Mouse (Mus musculus) MEL (cell line): ENCODE measurements around the gene Cc2d1a. TPM values are rescaled to one million over a fixed set of nuclear protein-coding genes. Genes with fewer than 3 reads are reported as not detected.
A peak's percentile ranks its signal among the peaks of the same experiment; 100 is the strongest.

Experiments
- DNase-seq: peaks from one replicate; pipeline ENCODE4 v3.0.0; 2011; ENCODE audit warnings: low read depth, low spot score
- H3K27ac ChIP-seq: 2 replicates; pipeline ENCODE4 v1.5.1; 2012; ENCODE audit warnings: low read depth, mild to moderate bottlenecking, control low read depth, low read length, moderate library complexity; ENCODE audit not compliant: control insufficient read depth
- H3K27me3 ChIP-seq, 2 experiments: fragments of 150-350 bp in 1 of 2; sonication (generic) in 1 of 2; 2 replicates each; pipeline ENCODE4 v1.6.1; 2012; ENCODE audit warnings: low read length in 2 of 2, mild to moderate bottlenecking in 2 of 2, improper control_type of control experiment in 1 of 2, moderate library complexity in 1 of 2; ENCODE audit not compliant: insufficient read depth in 2 of 2, control insufficient read depth in 1 of 2
- H3K36me3 ChIP-seq, 2 experiments: 2 replicates each; pipeline ENCODE4 v1.6.1; 2012 to 2014; ENCODE audit warnings: low read length in 2 of 2, improper control_type of control experiment in 1 of 2, inconsistent platforms in 1 of 2, mild to moderate bottlenecking in 1 of 2; ENCODE audit not compliant: insufficient read depth in 2 of 2, control insufficient read depth in 1 of 2
- H3K4me1 ChIP-seq, 2 experiments: fragments of 150-350 bp in 1 of 2; sonication (generic) in 1 of 2; 2 replicates each; pipeline ENCODE4 v1.6.1; 2012; ENCODE audit warnings: low read length in 2 of 2, improper control_type of control experiment in 1 of 2, mild to moderate bottlenecking in 1 of 2; ENCODE audit not compliant: insufficient read depth in 2 of 2, control insufficient read depth in 1 of 2
- H3K4me3 ChIP-seq, 2 experiments: fragments of 150-350 bp in 1 of 2; sonication (generic) in 1 of 2; 2 replicates each; pipeline ENCODE4 v1.5.1; 2012; ENCODE audit warnings: low read depth in 2 of 2, low read length in 2 of 2, mild to moderate bottlenecking in 2 of 2, moderate library complexity in 2 of 2, control low read depth in 1 of 2, improper control_type of control experiment in 1 of 2; ENCODE audit not compliant: control insufficient read depth in 1 of 2, insufficient read depth in 1 of 2
- H3K79me2 ChIP-seq: 2 replicates; pipeline ENCODE4 v1.6.1; 2012; ENCODE audit warnings: mild to moderate bottlenecking, low read length, moderate library complexity; ENCODE audit not compliant: control insufficient read depth, poor library complexity, insufficient read depth
- H3K9ac ChIP-seq: 2 replicates; pipeline ENCODE4 v1.6.1; 2012; ENCODE audit warnings: low read depth, mild to moderate bottlenecking, control low read depth, low read length, moderate library complexity; ENCODE audit not compliant: control insufficient read depth, poor library complexity, severe bottlenecking
- H3K9me3 ChIP-seq: fragments of 150-350 bp; sonication (generic); replicated peaks from 2 replicates; pipeline ENCODE4 v1.6.1; 2012; ENCODE audit warnings: mild to moderate bottlenecking, low read length, improper control_type of control experiment, moderate library complexity; ENCODE audit not compliant: insufficient read depth
- CHD2 ChIP-seq: IDR thresholded peaks from 2 replicates; pipeline ENCODE4 v1.6.1; 2011; ENCODE audit warnings: low read length, improper control_type of control experiment
- E2F4 ChIP-seq: IDR thresholded peaks from 2 replicates; pipeline ENCODE4 v1.6.1; 2011; ENCODE audit warnings: low read depth, low read length, improper control_type of control experiment, borderline replicate concordance
- ETS1 ChIP-seq: IDR thresholded peaks from 2 replicates; pipeline ENCODE4 v1.6.1; 2012; ENCODE audit warnings: low read depth, mild to moderate bottlenecking, inconsistent platforms, low read length, improper control_type of control experiment, moderate library complexity
- GABPA ChIP-seq: IDR thresholded peaks from 2 replicates; pipeline ENCODE4 v1.6.1; 2012; ENCODE audit warnings: low read depth, mild to moderate bottlenecking, inconsistent platforms, low read length, improper control_type of control experiment, moderate library complexity
- GATA1 ChIP-seq: IDR thresholded peaks from 2 replicates; pipeline ENCODE4 v1.6.1; 2011; ENCODE audit warnings: low read depth, low read length, improper control_type of control experiment
- HCFC1 ChIP-seq: IDR thresholded peaks from 2 replicates; pipeline ENCODE4 v1.6.1; 2012; ENCODE audit warnings: low read depth, mild to moderate bottlenecking, inconsistent platforms, low read length, improper control_type of control experiment, moderate library complexity
- KAT2A ChIP-seq: conservative IDR thresholded peaks from 2 replicates; pipeline ENCODE4 v1.6.1; 2012; ENCODE audit warnings: low read depth, low read length, improper control_type of control experiment, inconsistent platforms
- MAZ ChIP-seq: IDR thresholded peaks from 2 replicates; pipeline ENCODE4 v1.6.1; 2012; ENCODE audit warnings: low read depth, mild to moderate bottlenecking, inconsistent platforms, low read length, improper control_type of control experiment
- MXI1 ChIP-seq: IDR thresholded peaks from 2 replicates; pipeline ENCODE4 v1.6.1; 2011; ENCODE audit warnings: mild to moderate bottlenecking, low read depth, low read length, improper control_type of control experiment
- MYB ChIP-seq: IDR thresholded peaks from 2 replicates; pipeline ENCODE4 v1.6.1; 2011; ENCODE audit warnings: mild to moderate bottlenecking, low read depth, low read length, improper control_type of control experiment
- MYC ChIP-seq: IDR thresholded peaks from 2 replicates; pipeline ENCODE4 v1.6.1; 2011; ENCODE audit warnings: low read depth, mild to moderate bottlenecking, low read length, improper control_type of control experiment, moderate library complexity
- RAD21 ChIP-seq: IDR thresholded peaks from 2 replicates; pipeline ENCODE4 v1.6.1; 2011; ENCODE audit warnings: mild to moderate bottlenecking, low read depth, low read length, improper control_type of control experiment
- RCOR1 ChIP-seq: IDR thresholded peaks from 2 replicates; pipeline ENCODE4 v1.6.1; 2012; ENCODE audit warnings: low read depth, mild to moderate bottlenecking, inconsistent platforms, low read length, improper control_type of control experiment
- SIN3A ChIP-seq: IDR thresholded peaks from 2 replicates; pipeline ENCODE4 v1.6.1; 2012; ENCODE audit warnings: low read length, improper control_type of control experiment, inconsistent platforms
- SMC3 ChIP-seq: IDR thresholded peaks from 2 replicates; pipeline ENCODE4 v1.6.1; 2011; ENCODE audit warnings: low read depth, low read length, improper control_type of control experiment
- TAL1 ChIP-seq: IDR thresholded peaks from 2 replicates; pipeline ENCODE4 v1.6.1; 2012; ENCODE audit warnings: mild to moderate bottlenecking, inconsistent platforms, low read length, moderate library complexity, mixed read lengths
- TCF12 ChIP-seq: IDR thresholded peaks from 2 replicates; pipeline ENCODE4 v1.6.1; 2014; ENCODE audit warnings: low read depth, mild to moderate bottlenecking, inconsistent platforms, low read length, improper control_type of control experiment, moderate library complexity
- UBTF ChIP-seq: IDR thresholded peaks from 2 replicates; pipeline ENCODE4 v1.6.1; 2012; ENCODE audit warnings: low read depth, mild to moderate bottlenecking, inconsistent platforms, low read length, improper control_type of control experiment, moderate library complexity, borderline replicate concordance; ENCODE audit not compliant: insufficient read depth
- USF1 ChIP-seq: IDR thresholded peaks from 2 replicates; pipeline ENCODE4 v1.6.1; 2014; ENCODE audit warnings: low read depth, mild to moderate bottlenecking, inconsistent platforms, low read length, improper control_type of control experiment, moderate library complexity
- USF2 ChIP-seq, 2 experiments: IDR thresholded peaks; 2 replicates each; pipeline ENCODE4 v1.6.1; 2011 to 2012; ENCODE audit warnings: improper control_type of control experiment in 2 of 2, low read length in 2 of 2, borderline replicate concordance in 1 of 2, inconsistent platforms in 1 of 2, low read depth in 1 of 2, mild to moderate bottlenecking in 1 of 2; ENCODE audit not compliant: insufficient read depth in 1 of 2
- ZC3H11A ChIP-seq: IDR thresholded peaks from 2 replicates; pipeline ENCODE4 v1.6.1; 2012; ENCODE audit warnings: low read depth, mild to moderate bottlenecking, inconsistent platforms, low read length, improper control_type of control experiment
- ZKSCAN1 ChIP-seq: IDR thresholded peaks from 2 replicates; pipeline ENCODE4 v1.6.1; 2012; ENCODE audit warnings: low read depth, mild to moderate bottlenecking, inconsistent platforms, low read length, improper control_type of control experiment, moderate library complexity
- ZNF384 ChIP-seq: IDR thresholded peaks from 2 replicates; pipeline ENCODE4 v1.6.1; 2012; ENCODE audit warnings: low read depth, mild to moderate bottlenecking, inconsistent platforms, low read length, improper control_type of control experiment
- polyA plus RNA-seq, 2 experiments: library from polyadenylated mRNA; stranded (reverse) in 1 of 2; unstranded in 1 of 2; fragments of >175 nt in 1 of 2; fragments of >200 nt in 1 of 2; gene quantifications; 2 replicates each; pipeline versions ENCODE4 v1.2.1 to v1.2.4; 2012; ENCODE audit warnings: low replicate concordance in 2 of 2, low read depth in 1 of 2; ENCODE audit not compliant: insufficient read length in 2 of 2, insufficient read depth in 1 of 2, missing spikeins in 1 of 2
- total RNA-seq: library from RNA; depleted of rRNA; stranded (reverse); fragments of 300-350 nt; gene quantifications from 2 replicates; pipeline ENCODE4 v1.2.3, GENCODE M21; 2012

Gene Cc2d1a
- total and polyA plus RNA-seq, 3 experiments = 9.1 to 18.7 TPM; not detected in 1

GRCm38 (mm10) chr8:84149181-84149580, 1.4 kb upstream of the Cc2d1a start:
- Histone ChIP-seq H3K79me2 (peaks cover 4% of the 10 kb centered on the region; the same call in 1 of the 2 replicates), H3K9me3 (no peaks in the 10 kb centered on the region), H3K4me1 (peaks cover 0 to 12% of the 10 kb centered on the region in 2 experiments; a peak in 2 of 4 replicates), H3K4me3 (no peak overlapping the region), H3K27me3 (no peaks in the 10 kb centered on the region), H3K36me3 (peaks cover 0 to 10% of the 10 kb centered on the region in 2 experiments; a peak in 2 of 4 replicates), H3K9ac (no peak overlapping the region), H3K27ac (no peak overlapping the region)
- no peak for DNase-seq
- TF ChIP-seq ZKSCAN1 (no peak), ETS1 (no peak), USF2 (IDR thresholded peaks at IDR 0.05; ENCODE audit: borderline replicate concordance in 1 of 2, insufficient read depth in 1 of 2, low read depth in 1 of 2, low read length in 2 of 2) (no peak), CHD2 (no peak)

DNA sequence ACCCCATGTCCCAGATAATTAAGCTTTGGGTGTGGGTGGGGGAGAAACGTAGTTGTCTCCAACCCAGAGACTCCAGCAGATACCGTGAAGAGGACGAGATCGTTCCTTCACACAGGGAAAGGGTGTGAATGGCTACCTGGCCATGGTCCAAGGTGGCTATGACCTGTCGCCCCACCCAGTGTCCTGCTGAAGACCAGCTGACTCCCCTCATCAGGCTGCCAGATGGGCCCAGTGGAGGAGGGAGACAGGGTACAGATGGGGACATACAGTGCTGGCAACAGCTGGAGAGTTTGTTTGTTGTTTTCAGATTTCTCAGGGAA, 755 bp upstream of the Cc2d1a start:
- Histone ChIP-seq H3K27ac (no peak overlapping the region), H3K4me1 (peaks cover 0 to 12% of the 10 kb centered on the region in 2 experiments; a peak in 2 of 4 replicates), H3K9ac (peak overlapping the region; percentile 43; the same call in 1 of the 2 replicates), H3K4me3 (no peak overlapping the region; a peak in 1 of 4 replicates), H3K79me2 (peaks cover 4% of the 10 kb centered on the region; the same call in 1 of the 2 replicates), H3K9me3 (no peaks in the 10 kb centered on the region), H3K36me3 (peaks cover 0 to 10% of the 10 kb centered on the region in 2 experiments; a peak in 2 of 4 replicates), H3K27me3 (no peaks in the 10 kb centered on the region)
- no peak for TF ChIP-seq GABPA
- TF ChIP-seq CHD2 = no peak
- TF ChIP-seq E2F4 = no peak
- no peak for TF ChIP-seq TCF12
- TF ChIP-seq ZNF384 = no peak
- no peak for TF ChIP-seq ZKSCAN1
- no peak for TF ChIP-seq MXI1
- TF ChIP-seq MAZ = no peak
- TF ChIP-seq GATA1 = no peak
- no peak for TF ChIP-seq HCFC1
- no peak for TF ChIP-seq USF2 (IDR thresholded peaks at IDR 0.05; ENCODE audit: borderline replicate concordance in 1 of 2, insufficient read depth in 1 of 2, low read depth in 1 of 2, low read length in 2 of 2)
- TF ChIP-seq TAL1 = no peak
- DNase-seq = no peak

DNA sequence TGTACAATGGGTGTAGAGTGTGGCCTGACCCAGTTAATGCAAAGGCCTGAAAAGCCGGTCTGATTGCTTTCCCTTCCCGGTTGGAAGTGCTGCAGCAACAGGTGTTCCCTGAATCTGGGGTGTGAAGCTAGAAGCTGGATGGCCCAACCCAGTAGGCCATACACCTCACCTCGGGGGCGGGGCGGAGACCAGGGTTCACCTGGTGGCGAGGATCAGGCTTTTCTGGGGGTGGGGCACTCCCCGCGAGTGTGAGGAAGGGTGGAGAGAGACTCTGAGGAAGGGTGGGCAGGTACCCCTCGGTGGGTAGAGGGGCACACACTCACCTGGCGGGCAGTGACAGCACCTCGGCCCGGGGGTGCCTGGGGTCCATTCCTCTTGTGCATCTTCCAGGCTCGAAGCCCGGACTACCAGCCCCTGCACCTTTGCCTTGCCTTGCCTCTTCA, 391 bp downstream of the Cc2d1a start:
- H3K9me3 ChIP-seq = no peaks in the 10 kb centered on the region
- TF ChIP-seq ZKSCAN1 = no peak
- TF ChIP-seq USF2 (IDR thresholded peaks at IDR 0.05; ENCODE audit: borderline replicate concordance in 1 of 2, insufficient read depth in 1 of 2, low read depth in 1 of 2, low read length in 2 of 2) = no peak
- TF ChIP-seq HCFC1 = no peak
- TF ChIP-seq MYC = no peak
- no peak for TF ChIP-seq KAT2A
- no peak for TF ChIP-seq USF1
- TF ChIP-seq MYB = no peak
- no peak for TF ChIP-seq ETS1
- TF ChIP-seq ZC3H11A = no peak
- TF ChIP-seq CHD2 = no peak
- TF ChIP-seq UBTF = no peak
- TF ChIP-seq GATA1 = no peak
- TF ChIP-seq RCOR1 = no peak
- TF ChIP-seq MXI1 = no peak
- no peak for TF ChIP-seq RAD21
- no peak for TF ChIP-seq SIN3A
- no peak for TF ChIP-seq MAZ
- no peak for TF ChIP-seq GABPA
- no peak for TF ChIP-seq SMC3
- TF ChIP-seq, all 39 proteins: peak for 0
- H3K27ac ChIP-seq = no peak overlapping the region
- peaks cover 0 to 10% of the 10 kb centered on the region in 2 experiments; a peak in 3 of 4 replicates for H3K36me3 ChIP-seq
- no peaks in the 10 kb centered on the region for H3K27me3 ChIP-seq
- peak overlapping the region; percentile 82 for H3K9ac ChIP-seq
- peaks cover 0 to 12% of the 10 kb centered on the region in 2 experiments; a peak in 2 of 4 replicates for H3K4me1 ChIP-seq
- H3K4me3 ChIP-seq = peak overlapping the region; percentile 74 to 77
- DNase-seq = peak; percentile 14
- H3K79me2 ChIP-seq = peaks cover 4% of the 10 kb centered on the region; the same call in 1 of the 2 replicates
